Mouse (Mus musculus) skeletal muscle tissue, adult 2 months (tissue): Measurements from ENCODE around the gene Cry2.

Experiments
- DNase-seq: peaks from one replicate; pipeline ENCODE4 v3.0.0-alpha.2; 2012; ENCODE audit warnings: low read depth, low spot score

Gene Cry2

DNA sequence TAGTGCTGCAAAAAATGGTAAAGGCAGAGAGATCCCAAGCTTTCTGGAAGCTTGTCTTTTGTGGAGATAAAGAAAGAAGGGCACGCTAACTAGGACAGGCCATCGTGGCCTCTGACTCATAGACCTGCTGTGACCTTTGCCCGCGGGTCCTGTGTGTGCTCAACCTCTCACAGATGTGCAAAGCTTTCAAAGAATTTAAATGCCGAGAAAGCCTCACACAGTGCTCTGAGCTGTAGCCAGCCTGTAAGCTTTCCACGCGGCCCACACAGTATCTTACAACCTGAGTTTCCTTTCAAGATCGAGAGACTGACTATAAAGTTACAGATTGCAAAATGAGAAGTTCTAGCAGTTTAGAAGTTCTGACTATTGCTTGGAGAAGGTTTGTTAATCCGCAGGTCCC is 12.0 kb upstream of the Cry2 start:
- DNase-seq = no peak

DNA sequence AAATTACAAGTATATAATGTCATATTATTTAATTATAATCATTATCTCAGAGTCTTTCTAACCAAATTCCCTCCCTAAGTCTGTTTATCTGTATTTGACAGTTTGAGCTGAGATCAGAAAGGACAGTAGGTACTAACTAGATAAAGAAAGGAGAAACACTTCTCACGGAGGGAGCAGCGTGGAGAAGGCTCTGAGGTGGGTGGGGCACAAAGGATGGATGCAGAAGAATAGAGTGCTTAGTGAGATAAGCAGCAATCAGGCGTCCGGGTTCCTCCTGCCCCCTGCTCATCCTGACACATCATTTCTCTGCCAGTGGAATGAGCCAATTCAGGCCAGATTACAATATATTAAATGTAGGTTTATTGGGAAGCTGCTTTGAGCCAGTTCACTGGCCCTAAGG is 10.5 kb upstream of the Cry2 start:
- no peak for DNase-seq

DNA sequence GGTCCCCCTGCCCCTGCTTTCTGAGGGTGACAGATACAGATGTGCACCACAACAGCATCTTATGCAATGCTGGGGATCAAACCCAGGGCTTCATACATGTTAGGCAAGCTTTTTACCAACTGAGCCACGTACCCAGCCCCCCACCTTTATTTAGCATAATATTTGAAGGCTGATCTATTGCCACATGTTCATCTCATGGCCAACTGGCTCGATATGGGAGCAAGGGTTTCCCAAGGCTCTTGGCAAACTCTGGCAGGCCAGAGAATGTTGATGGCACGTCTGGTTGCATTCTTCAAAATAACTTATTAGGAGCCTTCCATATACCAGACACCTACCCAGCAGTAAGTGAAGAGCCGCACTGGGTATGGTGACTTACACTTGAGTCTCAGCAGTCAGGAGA is 9.5 kb upstream of the Cry2 start:
- no peak for DNase-seq

DNA sequence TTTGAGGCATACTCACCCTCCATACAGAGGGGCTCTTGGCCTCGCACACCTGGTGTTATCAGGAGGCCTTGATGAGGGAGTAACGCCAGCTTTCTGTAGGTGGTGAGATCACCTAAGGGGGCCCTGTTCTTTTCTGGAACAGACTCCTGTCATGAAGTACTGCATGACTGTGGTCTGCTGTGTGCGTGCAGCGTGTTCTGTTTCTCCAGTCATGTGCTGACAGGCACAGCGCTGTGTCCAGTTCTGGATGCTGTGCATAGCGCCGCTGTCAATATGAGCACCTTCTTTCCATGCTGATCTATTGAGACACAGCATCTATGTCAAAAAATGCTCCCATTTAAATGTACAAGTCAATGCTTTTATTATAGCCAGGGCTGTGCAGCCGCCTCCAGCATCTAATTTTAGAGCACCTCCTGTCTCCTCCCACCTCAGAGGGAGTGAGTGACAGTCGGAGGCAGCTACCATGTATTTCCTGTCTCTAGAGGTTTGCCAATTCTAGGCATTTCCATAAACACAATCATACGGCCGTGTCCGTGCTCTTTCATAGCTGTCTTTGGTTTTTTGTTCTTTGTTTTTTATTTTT is 8.7 kb upstream of the Cry2 start:
- no peak for DNase-seq

DNA sequence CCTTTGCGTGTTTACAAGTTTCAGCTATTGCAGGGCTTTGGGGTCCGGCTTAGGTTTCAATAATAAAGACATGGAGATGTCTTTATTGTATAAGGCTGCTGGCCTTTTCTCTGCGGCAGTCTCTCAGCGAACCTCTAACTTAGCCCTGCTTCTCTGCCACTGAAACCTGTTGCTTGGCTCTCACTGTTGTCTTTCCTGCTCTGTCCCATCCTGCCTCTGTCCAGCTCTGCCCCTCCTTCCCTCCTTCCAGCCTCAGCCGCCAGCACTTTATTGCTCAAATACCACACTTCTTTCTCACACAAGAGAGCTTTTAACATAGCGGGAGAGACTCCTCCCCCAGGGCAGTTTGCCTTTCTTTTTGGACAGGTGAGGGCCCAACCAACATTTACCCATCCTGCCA is 6.6 kb upstream of the Cry2 start:
- no peak for DNase-seq

DNA sequence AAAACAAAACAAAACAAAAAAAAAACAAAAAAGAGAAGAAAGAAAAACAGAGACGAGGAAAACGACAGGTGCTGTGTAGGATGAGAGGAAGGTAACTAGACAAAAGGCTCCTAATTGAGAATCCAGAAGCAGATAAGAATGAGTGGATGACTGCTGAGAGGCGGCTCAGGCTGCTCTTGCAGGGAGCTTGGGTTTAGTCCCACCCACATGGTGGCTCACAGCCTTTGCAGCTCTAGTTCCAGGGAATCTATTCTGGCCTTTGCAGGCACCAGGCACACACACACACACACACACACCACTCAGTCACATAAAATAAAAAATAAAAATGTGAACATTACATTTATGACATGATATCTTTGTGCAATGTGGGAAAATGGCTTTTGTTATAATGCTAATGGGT is 4.7 kb upstream of the Cry2 start:
- no peak for DNase-seq

DNA sequence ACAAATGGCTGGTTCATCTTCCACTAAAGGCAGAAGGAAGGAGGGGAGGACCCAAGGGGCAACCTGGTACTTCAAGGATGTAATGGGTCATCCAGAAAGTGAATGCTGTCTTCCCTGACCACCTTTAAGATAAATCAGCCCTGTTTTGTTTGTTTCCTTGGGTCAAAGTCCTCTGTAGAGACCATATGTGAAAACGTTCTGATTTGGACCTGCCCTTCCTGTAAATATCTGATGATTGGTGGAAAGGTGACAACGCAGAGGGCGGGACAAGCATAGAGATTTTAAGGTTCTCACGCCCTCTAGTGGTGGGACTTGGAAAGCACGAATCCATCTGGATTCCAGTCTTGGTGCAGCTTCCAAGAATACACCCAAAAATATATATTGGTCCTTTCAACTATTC is 4.0 kb upstream of the Cry2 start:
- peak; percentile 88 for DNase-seq

DNA sequence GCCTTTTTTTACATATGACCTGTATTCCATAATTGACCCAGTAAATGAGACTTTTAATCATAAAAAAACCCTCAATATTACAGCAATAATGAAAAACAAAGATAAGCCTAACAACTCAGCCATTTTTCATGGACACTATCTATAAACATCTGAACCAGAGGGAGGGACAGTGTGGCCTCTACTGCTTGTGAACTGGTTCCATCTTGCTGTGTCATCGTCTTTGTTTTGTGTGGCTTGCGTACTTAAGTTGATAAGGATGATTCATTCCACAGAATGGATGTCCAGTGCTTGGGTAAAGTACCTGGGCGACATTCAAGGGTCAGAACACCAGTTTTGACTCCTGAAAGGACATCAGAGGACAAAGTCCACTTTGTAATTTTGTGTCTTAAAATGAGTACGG is 3.5 kb upstream of the Cry2 start:
- DNase-seq = no peak

DNA sequence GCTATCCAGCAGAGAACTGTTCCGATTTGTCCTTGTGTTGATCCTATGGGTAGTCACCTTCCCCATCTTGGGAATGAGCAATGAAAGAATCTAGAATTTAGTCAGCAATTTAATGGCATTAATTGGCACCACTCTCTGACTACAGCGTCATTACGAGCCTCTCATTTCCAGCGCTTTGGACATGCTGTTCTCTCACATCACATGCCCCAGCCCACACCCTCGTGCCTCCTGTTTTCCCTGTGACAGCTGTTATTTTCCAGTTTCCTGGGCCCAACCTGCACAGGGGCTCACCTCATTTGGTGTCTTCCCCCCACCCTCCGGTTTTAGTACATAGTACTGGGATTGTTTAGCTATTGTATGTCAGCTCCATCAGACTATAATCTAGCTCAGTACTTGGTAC is 1.2 kb upstream of the Cry2 start:
- no peak for DNase-seq

DNA sequence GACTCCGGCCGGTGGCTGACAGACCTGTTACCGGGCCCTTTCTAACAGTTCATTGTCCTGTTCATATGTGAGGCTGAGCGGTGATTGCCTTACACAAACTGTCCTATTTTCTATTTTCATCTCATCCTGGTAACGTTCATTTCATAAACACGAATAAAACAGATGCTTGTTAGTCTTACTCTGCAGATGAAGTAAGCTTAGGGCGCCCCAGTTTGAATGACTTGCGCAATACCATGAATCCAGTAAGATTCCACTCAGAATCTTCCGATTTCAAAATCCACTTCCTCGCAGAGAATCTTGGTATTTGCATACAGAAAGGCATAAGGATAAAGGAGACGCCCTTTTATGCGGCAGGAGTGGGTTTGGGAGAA is 517 bp upstream of the Cry2 start:
- DNase-seq = no peak

DNA sequence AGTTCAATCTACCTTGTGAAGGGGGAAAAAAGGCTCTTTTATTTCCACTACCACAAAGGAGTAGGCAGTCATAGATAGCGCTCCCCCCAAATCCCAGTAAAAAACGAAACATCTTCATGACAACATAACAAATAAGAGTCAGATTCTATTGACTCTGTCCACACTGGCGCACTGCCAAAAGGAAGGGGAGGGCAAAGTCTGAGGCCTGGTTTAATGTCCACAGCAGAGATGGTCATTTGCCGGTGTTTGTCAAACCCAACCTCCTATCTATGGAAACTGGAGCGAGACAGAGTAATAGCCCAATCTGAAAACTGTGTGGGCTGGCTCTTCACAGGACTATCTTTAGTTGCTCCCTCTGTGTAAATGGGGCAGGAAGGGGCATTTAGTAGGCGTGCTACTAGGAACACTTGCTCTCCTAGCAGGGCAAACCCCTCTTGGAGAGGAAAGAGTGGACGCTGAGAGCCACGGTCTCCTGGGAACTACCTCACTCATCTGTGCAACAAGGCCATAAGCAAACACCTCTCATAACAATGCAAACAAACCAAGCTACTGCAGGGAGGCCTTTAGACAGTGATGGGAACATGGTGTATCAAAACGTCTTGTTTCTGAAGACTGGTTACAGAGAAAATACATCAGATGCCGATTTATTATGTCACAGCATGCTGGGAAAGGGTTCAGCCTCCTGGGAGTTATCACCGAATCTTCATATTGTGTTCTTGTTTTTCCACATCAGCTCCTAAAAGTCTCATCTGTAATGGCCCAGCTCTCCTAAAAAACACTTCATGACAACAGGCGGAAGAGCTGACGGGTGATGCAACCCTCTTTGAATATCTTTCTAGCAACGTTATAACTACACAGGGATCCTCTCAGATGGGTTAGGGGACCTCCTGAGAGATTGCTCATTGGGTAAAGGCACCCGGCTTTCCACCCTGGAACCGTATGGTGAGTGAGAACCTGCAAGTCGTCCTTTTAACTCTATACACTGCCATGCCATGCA is 1.2 kb downstream of the Cry2 start:
- no peak for DNase-seq

DNA sequence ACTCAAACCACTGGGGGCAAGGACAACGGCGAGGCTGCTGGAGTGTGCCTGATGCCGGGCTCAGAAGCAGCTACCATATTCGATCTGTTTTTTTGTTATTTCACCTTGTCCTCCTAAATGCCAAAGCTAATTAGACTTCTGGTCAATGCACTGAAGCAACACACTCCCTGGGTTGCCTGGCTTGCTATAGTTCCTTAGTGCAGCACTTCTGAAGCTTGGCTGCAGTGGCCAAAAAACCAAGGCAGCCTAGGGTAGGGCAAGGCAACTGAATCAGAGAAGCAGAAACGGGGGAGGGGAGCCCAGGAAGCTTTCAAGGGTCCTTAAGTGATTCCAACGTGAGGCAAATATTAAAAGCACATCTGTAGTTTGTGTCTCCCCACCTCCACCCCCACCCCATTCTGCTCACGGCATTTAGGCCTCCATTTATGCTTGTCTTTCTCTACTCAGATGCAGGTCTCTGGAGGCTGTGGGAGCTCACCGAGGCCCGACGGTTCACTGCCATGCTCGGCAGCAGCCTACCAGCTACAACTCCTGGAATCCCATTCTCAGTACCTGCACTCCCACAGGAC is 2.1 kb downstream of the Cry2 start:
- no peak for DNase-seq

DNA sequence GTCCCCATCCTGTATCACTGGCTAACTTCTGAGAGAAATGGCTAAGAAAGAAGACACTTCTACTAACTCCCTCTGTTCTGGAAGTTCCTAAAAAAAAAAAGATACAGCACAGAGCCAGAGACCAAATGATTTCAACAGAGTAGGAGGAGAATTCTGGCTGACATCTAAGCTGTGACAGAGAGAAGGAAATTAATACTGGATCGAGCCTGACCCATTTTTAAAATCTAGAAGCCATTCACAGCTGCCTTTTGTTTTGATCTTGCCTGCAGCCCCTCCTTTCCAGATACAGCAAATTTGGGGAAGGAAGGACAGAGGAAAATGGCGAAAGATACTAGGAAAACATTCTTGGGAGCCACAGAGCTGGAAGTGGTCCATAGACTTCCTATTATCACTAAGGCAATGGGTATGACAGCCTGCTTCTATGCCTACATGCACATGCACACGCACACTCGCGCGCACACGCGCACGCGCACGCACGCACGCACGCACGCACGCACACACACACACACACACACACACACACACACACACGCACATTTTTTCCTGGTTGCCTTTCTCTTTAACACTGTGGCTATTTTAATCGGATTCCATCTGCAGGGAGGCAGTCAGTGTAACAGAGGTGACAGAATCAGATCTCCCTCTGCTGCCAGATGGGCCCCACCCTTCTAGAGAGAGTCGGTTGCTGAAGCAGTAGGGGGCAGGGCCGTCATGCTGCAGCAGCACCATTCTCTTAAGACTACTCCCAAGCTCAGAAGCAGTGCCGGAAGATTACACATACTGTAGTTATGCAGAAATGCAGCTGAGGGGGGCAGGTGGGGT is 2.9 kb downstream of the Cry2 start:
- DNase-seq = peak; percentile 81

DNA sequence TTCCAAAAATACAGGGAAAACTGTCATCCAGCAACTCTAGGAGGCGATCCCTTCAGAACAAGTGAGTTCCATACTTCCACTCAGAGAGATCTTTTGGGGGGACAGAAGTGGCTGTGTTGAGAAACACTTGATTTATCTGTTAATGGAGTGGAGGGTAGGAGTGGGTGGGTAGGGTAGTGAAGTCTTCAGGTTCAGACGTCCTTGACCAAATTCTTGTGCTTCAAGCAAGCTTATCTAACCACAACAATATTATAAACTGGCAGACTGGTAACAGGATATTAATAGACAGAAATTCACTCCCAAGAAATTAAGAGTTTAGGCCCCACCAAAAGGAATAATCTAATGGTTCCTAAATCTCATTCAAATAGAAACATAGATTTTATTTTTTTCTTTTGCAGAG is 3.8 kb downstream of the Cry2 start:
- no peak for DNase-seq

DNA sequence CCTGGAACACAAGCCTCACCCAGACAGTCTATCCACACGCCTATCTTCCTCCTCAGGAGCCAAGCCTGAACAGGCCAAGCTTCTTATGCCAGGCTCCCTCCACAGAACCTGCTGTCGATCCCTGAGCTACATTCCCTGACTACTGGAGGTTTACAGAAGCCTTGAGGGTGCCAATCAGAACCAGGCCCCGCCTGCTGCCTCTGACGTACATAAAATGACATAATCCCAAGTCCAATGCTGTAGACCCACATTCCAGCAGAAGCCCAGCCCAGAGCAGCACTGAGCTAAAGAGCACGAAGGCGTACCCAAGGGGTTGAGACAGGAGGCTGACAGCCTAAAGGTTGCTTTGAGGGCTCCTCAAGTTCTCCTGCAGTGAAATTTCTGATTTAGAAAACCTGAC is 6.0 kb downstream of the Cry2 start:
- DNase-seq = peak; percentile 78

DNA sequence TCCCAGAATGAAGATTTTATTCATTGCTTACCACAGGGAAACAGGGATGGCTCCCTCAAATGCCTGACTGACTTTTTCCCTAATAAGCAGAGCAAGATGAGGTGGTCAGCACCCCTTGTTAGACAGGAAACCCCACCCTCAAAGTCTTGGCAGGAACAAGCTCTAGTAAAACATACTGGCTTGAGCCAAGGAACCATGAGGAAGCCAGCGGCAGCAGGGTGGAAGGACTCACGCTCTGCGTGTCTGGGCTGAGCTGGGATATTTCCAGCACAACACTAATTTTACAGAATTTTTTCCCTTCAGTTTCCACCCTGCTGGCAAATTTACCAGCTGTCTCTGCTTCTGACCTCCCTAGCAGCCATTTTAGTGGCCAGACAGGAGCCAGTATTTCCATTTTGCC is 7.4 kb downstream of the Cry2 start:
- peak; percentile 77 for DNase-seq

DNA sequence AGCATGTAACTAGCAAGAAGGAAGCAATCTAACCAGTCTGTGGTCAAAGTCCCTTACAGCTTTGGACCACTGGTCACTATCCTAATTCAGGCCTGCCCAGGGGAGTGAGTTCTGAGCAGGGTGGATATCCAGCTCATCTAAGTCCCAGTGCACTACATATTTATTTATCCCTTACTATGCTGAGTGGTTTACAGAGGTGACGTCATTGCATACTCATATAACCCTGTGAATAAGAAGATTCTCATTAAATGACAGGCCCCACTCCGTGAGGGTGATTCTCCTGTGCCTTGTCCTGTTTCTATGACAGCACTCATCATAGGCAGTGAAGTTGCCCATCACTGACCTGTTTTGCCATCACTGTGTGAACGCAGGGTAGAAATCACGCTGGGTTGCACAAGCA is 8.5 kb downstream of the Cry2 start:
- DNase-seq = no peak

DNA sequence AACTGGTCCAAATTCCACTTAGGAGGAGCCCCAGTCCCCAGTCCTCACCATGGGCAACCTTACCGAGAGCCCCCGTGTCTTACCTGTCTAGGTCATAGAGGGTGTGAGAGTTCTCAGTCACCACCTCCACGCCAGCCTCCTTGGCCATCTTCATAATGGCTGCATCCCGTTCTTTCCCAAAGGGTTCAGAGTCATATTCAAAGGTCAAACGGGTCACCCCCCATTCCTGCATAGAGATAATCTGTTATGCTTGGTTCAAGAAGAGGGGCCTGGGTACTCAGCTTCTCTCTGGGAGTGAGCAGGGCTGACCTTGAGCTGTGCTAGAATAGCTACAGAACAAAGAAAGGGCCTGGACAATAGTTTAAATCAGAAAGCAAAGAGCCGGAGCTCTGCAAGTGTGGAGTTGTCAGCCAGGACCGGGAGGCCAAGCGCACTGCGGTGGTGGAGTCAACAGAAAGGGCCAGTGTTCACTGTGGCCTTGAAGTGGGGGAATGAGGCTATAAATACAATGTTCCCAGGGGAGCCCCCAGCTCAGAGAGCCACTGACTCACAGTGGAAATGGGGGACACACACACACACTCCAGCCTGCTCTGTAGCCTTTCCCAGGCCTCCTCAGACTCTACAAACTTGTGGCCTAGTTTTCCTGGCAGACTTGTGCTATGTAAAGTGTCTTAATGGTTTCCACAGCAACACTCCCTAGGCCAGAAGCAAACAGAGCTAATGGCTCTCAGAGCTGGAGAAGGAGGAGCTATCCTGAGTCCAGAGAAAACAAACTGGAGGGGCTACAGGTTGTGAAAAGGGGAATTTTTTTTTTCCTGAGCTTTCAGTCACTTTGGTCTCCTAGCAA is 9.2 kb downstream of the Cry2 start:
- peak; percentile 86 for DNase-seq

DNA sequence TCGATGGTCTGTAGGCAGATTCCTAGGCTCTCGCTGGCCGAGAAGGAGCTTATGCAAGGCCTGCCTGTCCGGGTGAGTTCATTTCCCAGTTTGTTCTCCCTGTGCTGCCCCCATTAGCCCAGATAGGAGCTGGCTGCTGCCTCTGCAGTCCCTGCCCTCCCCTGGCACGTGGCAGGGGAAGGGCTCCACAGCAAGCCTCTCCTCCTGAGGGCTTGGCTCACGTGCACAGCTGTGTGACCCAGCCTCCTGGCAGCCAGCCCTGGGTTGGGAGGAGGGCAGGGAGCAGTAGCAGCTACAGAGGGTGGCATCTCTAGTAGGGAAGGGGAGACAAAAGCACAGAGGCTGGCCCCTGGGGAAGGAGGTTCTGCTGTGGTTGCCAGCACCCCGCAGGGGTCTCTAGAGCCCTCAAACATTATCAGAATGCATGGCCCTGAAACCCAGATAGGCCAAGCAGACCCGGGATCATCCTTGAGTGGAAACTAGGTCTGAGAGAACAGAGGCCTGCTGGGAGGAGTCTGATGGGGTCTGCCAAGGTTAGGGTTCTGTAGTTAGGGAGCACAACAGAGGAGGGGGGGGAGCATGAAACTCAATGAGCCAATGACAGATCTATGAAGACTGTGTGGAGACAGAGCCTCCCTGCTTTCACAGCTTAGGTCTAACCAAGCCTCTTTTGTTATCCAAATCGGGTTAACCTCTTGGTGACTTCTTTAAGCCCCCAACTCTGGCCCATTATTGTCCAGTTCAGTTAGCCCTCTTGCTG is 10.0 kb downstream of the Cry2 start:
- DNase-seq = peak; percentile 99

DNA sequence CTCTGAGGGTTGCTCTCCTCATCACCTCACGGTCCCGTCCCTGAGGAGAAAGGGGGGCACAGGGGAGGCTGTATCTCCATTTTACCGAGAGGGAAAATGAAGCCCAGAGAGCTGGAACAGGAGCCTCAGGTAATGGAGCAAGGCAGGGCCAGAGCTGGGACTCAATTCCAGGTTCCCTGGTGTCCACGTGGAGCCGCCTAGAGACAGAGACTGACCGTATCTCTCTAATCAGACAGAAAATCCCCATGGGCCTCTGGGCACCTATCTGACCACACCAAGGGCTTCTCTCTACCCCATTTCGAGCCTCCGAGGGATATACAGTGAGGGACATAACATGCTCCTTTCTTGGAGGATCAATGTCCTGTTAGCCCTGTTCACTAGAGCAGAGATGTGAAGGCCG is 10.7 kb downstream of the Cry2 start:
- no peak for DNase-seq
